In the genomic region with DNA sequence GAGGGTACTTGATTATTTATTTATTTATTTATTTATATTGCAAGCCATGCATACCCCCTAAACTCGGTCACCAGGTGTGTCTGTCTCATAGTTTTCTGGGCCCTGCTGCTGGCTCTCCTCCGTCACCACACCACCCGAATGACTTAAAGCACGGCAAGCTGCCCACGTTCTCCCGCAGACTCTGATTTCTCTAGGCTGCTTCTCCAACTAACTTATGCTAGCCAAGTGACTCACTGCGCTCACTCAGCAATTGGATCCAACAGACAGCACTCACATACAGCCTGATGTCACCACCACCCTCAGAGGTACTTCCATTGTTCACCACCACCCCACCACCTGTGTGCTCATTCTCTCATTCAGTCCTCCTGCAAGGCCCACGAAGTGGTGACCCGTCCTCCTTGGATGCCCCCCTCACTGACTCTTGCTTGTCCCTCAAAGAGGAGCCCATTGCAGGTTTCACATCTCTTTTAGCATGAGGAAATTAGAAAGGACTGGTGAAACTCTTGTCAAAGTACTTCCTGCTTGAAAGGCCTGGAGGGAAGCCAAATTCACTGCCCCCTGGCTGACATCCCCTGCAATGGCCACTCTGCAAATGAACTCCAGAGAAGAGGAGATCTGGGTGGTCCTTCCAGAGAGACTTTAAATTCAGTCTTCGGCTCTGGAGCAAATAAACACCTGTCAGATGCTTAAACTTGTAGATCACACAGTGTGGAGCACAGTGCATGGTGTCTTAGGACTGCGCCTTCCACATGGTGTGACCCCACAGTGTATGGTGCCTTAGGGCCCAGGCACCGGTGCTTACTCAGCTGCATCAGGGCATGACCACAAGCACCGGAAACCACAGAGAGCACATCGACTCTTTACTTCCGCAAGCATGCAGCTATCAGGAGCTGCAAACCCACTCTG, we compare ENCODE assay signal across 7 mouse cellular contexts.
DNase-seq lines count a peak whose midpoint lies in the region; ATAC-seq and TF ChIP-seq lines count a peak whose summit lies in the region.

No protein-coding gene starts in this region.

- peak; percentile 31 for DNase-seq in midbrain, postnatal 0 days (ENCODE audit: low spot score)
- DNase-seq in midbrain, embryonic 14.5 days = no peak
- peak; percentile 59 for DNase-seq in heart, postnatal 4 days
- peak; percentile 78 to 83 for DNase-seq in natural killer cell, adult 2 months (ENCODE audit: low spot score in 2 of 2)
- DNase-seq in thymus, postnatal 14 days = peak; percentile 79

- no peak overlapping the region for H3K9ac ChIP-seq in midbrain, postnatal 0 days (replicated peaks; ENCODE audit: low read length, poor library complexity, severe bottlenecking)
- no peak overlapping the region for H3K9ac ChIP-seq in midbrain, embryonic 14.5 days (replicated peaks; ENCODE audit: low read length)
- H3K9ac ChIP-seq in limb, embryonic 12.5 days (replicated peaks) = no peak overlapping the region

- H3K36me3 ChIP-seq in midbrain, postnatal 0 days (ENCODE audit: insufficient read depth, low read length) = no peaks in the 10 kb centered on the region
- H3K36me3 ChIP-seq in midbrain, embryonic 14.5 days (ENCODE audit: control insufficient read depth, insufficient read depth, low read length) = no peaks in the 10 kb centered on the region
- H3K36me3 ChIP-seq in limb, embryonic 12.5 days = no peaks in the 10 kb centered on the region

- ATAC-seq in midbrain, postnatal 0 days (ENCODE audit: low FRiP score) = no peak
- no peak for ATAC-seq in midbrain, embryonic 14.5 days (ENCODE audit: low FRiP score, low TSS enrichment)
- no peak for ATAC-seq in limb, embryonic 12.5 days (ENCODE audit: insufficient number of reproducible peaks, insufficient read depth, low FRiP score, low TSS enrichment, low read depth)

- WGBS in midbrain, postnatal 0 days = 76% methylated on average over 15 of the region's 15 CpGs
- 73% methylated on average over 15 of the region's 15 CpGs for WGBS in midbrain, embryonic 14.5 days
- 70% methylated on average over 15 of the region's 15 CpGs for WGBS in limb, embryonic 12.5 days

- no peaks in the 10 kb centered on the region for H3K27me3 ChIP-seq in midbrain, postnatal 0 days (ENCODE audit: insufficient read depth, low read length)
- no peaks in the 10 kb centered on the region for H3K27me3 ChIP-seq in midbrain, embryonic 14.5 days (ENCODE audit: control insufficient read depth, insufficient read depth, low read length)
- no peaks in the 10 kb centered on the region; the same call in none of the 2 replicates for H3K27me3 ChIP-seq in limb, embryonic 12.5 days

- H3K9me3 ChIP-seq in midbrain, postnatal 0 days (ENCODE audit: low read length) = no peaks in the 10 kb centered on the region
- no peaks in the 10 kb centered on the region for H3K9me3 ChIP-seq in midbrain, embryonic 14.5 days (ENCODE audit: control insufficient read depth, low read length)
- no peaks in the 10 kb centered on the region for H3K9me3 ChIP-seq in limb, embryonic 12.5 days

- no peak overlapping the region for H3K4me3 ChIP-seq in midbrain, postnatal 0 days (ENCODE audit: low read depth, low read length)
- no peak overlapping the region for H3K4me3 ChIP-seq in midbrain, embryonic 14.5 days (replicated peaks; ENCODE audit: low read depth, low read length)
- no peak overlapping the region for H3K4me3 ChIP-seq in brown adipose tissue, adult 24 weeks (ENCODE audit: insufficient read depth, low read depth, low read length)
- H3K4me3 ChIP-seq in limb, embryonic 12.5 days (replicated peaks) = no peak overlapping the region

- no peak overlapping the region for H3K4me2 ChIP-seq in midbrain, postnatal 0 days (ENCODE audit: low read depth, low read length, poor library complexity, severe bottlenecking)
- no peak overlapping the region for H3K4me2 ChIP-seq in midbrain, embryonic 14.5 days (ENCODE audit: low read length)
- no peak overlapping the region for H3K4me2 ChIP-seq in limb, embryonic 12.5 days

- no peak overlapping the region for H3K27ac ChIP-seq in midbrain, postnatal 0 days (ENCODE audit: low read depth, low read length)
- H3K27ac ChIP-seq in midbrain, embryonic 14.5 days (replicated peaks; ENCODE audit: low read depth, low read length) = no peak overlapping the region
- peak overlapping the region; percentile 72 for H3K27ac ChIP-seq in brown adipose tissue, adult 24 weeks (replicated peaks; ENCODE audit: low read depth, low read length)
- H3K27ac ChIP-seq in limb, embryonic 12.5 days = 0 out of 2 replicates have a peak overlapping the region, but pooled peaks have one; percentile 12

- peak; percentile 50 for TF ChIP-seq CTCF in midbrain, postnatal 0 days (IDR thresholded peaks at IDR 0.05)

- H3K4me1 ChIP-seq in midbrain, postnatal 0 days (ENCODE audit: insufficient read depth, low read length) = no peaks in the 10 kb centered on the region
- no peaks in the 10 kb centered on the region for H3K4me1 ChIP-seq in midbrain, embryonic 14.5 days (ENCODE audit: control insufficient read depth, insufficient read depth, low read length)
- peaks cover 4% of the 10 kb centered on the region; the same call in 1 of the 2 replicates for H3K4me1 ChIP-seq in brown adipose tissue, adult 24 weeks (ENCODE audit: control insufficient read depth, insufficient read depth, insufficient read length, low read length)
- peaks cover 57% of the 10 kb centered on the region for H3K4me1 ChIP-seq in limb, embryonic 12.5 days (replicated peaks)

Comparison
In these comparisons a context has a peak if more than half of its experiments do, and no peak if none do; other contexts are left out.
1. H3K27ac ChIP-seq: peak in brown adipose tissue, adult 24 weeks (single experiment) and limb, embryonic 12.5 days (single experiment); none in midbrain, postnatal 0 days (single experiment) and midbrain, embryonic 14.5 days (single experiment).